Comparison of ENCODE assay signal across 8 mouse cellular contexts in the genomic region with DNA sequence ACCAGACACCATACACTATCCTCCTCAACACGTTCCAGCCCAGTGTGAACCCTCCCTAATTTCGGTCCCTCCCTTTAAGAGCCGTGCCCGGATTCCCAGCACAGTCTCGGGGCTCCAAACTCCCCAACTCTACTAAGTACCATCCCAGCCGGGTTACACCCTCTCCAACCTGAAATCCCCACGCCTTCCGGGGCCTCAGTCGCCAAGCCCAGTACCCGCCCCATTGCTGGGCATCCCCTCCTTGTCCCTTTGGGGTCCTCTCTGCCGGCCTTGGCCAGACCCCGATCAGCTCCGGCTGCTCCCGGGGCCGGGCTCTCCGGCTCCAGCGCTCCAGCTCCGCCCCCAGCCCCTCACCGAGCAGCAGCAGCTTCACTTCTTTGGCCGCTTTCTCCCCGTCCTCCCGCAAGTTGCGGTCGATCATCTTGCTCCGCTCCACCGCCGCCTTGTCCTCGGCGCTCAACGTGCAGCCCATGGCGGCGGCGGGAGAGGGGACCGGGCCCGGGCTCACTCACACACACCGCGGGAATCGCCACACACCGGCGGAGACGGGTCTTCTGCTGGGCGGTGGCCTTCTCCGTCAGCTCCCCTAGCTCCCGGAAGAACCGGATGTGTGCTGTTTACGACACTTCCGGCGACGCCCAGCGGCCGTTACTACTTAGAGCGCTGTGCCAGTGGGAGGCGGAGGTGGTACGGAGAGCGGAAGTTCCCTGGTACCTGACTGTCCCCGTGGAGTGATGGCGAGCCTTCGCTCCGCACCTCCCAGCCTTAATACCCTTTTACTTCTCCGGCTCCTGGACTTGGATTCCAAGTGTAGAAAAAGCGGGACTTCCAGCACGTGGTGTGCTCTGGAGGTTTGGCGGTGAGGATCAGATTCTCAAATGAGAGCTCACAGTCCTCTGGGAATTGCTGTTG. TPM values are rescaled to one million over a fixed set of nuclear protein-coding genes. Genes with fewer than 3 reads are reported as not detected.
DNase-seq lines count a peak whose midpoint lies in the region; ATAC-seq and TF ChIP-seq lines count a peak whose summit lies in the region.

A gene (minus strand): TSS at position 613 of the 912 bp plus-strand sequence.

- H3K4me2 ChIP-seq in embryonic facial prominence, embryonic 13.5 days = peak within 1 kb of the TSS; percentile 70
- H3K4me2 ChIP-seq in limb, embryonic 12.5 days = peak within 1 kb of the TSS; percentile 67
- H3K4me2 ChIP-seq in midbrain, embryonic 15.5 days = peak within 1 kb of the TSS; percentile 70

- peak; percentile 87 for ATAC-seq in embryonic facial prominence, embryonic 13.5 days (ENCODE audit: insufficient number of reproducible peaks, insufficient read depth, low FRiP score, low TSS enrichment, low read depth)
- ATAC-seq in limb, embryonic 12.5 days (ENCODE audit: insufficient number of reproducible peaks, insufficient read depth, low FRiP score, low TSS enrichment, low read depth) = peak; percentile 89
- peak; percentile 96 for ATAC-seq in midbrain, embryonic 15.5 days (replicated peaks)

- H3K4me1 ChIP-seq in embryonic facial prominence, embryonic 13.5 days = peaks cover 18% of the 10 kb centered on the region
- peaks cover 6% of the 10 kb centered on the region; the same call in 1 of the 2 replicates for H3K4me1 ChIP-seq in kidney, adult 2 months (ENCODE audit: control insufficient read depth, insufficient read depth, low read length)
- peaks cover 14% of the 10 kb centered on the region for H3K4me1 ChIP-seq in limb, embryonic 12.5 days (replicated peaks)
- peaks cover 38% of the 10 kb centered on the region for H3K4me1 ChIP-seq in midbrain, embryonic 15.5 days
- no peaks in the 10 kb centered on the region; the same call in 1 of the 2 replicates for H3K4me1 ChIP-seq in spleen, adult 2 months (ENCODE audit: control insufficient read depth, insufficient read depth, insufficient read length)

- TF ChIP-seq POLR2A in kidney, adult 2 months (IDR thresholded peaks at IDR 0.05; ENCODE audit: low read depth, low read length) = peak; percentile 87
- TF ChIP-seq POLR2A in spleen, adult 2 months (IDR thresholded peaks at IDR 0.05; ENCODE audit: low read depth, low read length) = peak; percentile 90

- peak within 1 kb of the TSS; percentile 96 for H3K27ac ChIP-seq in embryonic facial prominence, embryonic 13.5 days
- H3K27ac ChIP-seq in kidney, adult 2 months (ENCODE audit: insufficient read depth, low read depth, low read length) = peak within 1 kb of the TSS; percentile 73
- peak within 1 kb of the TSS; percentile 93 for H3K27ac ChIP-seq in limb, embryonic 12.5 days
- peak within 1 kb of the TSS; percentile 95 for H3K27ac ChIP-seq in midbrain, embryonic 15.5 days
- H3K27ac ChIP-seq in spleen, adult 2 months (ENCODE audit: insufficient read depth, low read length) = peak within 1 kb of the TSS; percentile 91

- peak; percentile 92 for DNase-seq in 3134 (ENCODE audit: extremely low read depth, insufficient read length, low spot score)
- peak; percentile 94 for DNase-seq in adrenal gland, postnatal 36 days
- peak; percentile 94 to 95 for DNase-seq in heart, adult 18-20 months
- peak; percentile 96 for DNase-seq in kidney, adult 2 months
- peak; percentile 84 to 90 for DNase-seq in spleen, adult 2 months (ENCODE audit: low read depth in 1 of 2, low spot score in 2 of 2)

- 0 out of 2 replicates have a peak, but pooled peaks cover 5% of the 10 kb centered on the region for H3K36me3 ChIP-seq in embryonic facial prominence, embryonic 13.5 days
- no peaks in the 10 kb centered on the region; the same call in 1 of the 2 replicates for H3K36me3 ChIP-seq in kidney, adult 2 months (ENCODE audit: control insufficient read depth, insufficient read depth, low read length)
- 0 out of 2 replicates have a peak, but pooled peaks cover 2% of the 10 kb centered on the region for H3K36me3 ChIP-seq in limb, embryonic 12.5 days
- H3K36me3 ChIP-seq in midbrain, embryonic 15.5 days (replicated peaks) = no peaks in the 10 kb centered on the region
- no peaks in the 10 kb centered on the region for H3K36me3 ChIP-seq in spleen, adult 2 months (ENCODE audit: control insufficient read depth, insufficient read depth, low read length)

- H3K9ac ChIP-seq in embryonic facial prominence, embryonic 13.5 days = peak within 1 kb of the TSS; percentile 97
- peak within 1 kb of the TSS; percentile 89 for H3K9ac ChIP-seq in limb, embryonic 12.5 days (replicated peaks)
- peak within 1 kb of the TSS; percentile 85 for H3K9ac ChIP-seq in midbrain, embryonic 15.5 days

- peak within 1 kb of the TSS; percentile 97 for H3K4me3 ChIP-seq in embryonic facial prominence, embryonic 13.5 days
- peak within 1 kb of the TSS; percentile 91 for H3K4me3 ChIP-seq in kidney, adult 2 months (ENCODE audit: insufficient read depth, low read depth, low read length)
- peak within 1 kb of the TSS; percentile 80 for H3K4me3 ChIP-seq in limb, embryonic 12.5 days (replicated peaks)
- peak within 1 kb of the TSS; percentile 99 for H3K4me3 ChIP-seq in midbrain, embryonic 15.5 days
- peak within 1 kb of the TSS; percentile 97 for H3K4me3 ChIP-seq in spleen, adult 2 months (ENCODE audit: extremely low read depth, insufficient read depth, insufficient read length)

- under 1% methylated on average over 63 of the region's 63 CpGs for WGBS in embryonic facial prominence, embryonic 13.5 days
- WGBS in kidney, adult 2 months = under 1% methylated on average over 63 of the region's 63 CpGs
- under 1% methylated on average over 63 of the region's 63 CpGs for WGBS in limb, embryonic 12.5 days
- WGBS in midbrain, embryonic 15.5 days = under 1% methylated on average over 63 of the region's 63 CpGs
- WGBS in spleen, adult 2 months = under 1% methylated on average over 63 of the region's 63 CpGs

- no peaks in the 10 kb centered on the region for H3K9me3 ChIP-seq in embryonic facial prominence, embryonic 13.5 days
- H3K9me3 ChIP-seq in limb, embryonic 12.5 days = no peaks in the 10 kb centered on the region
- no peaks in the 10 kb centered on the region for H3K9me3 ChIP-seq in midbrain, embryonic 15.5 days

- H3K27me3 ChIP-seq in embryonic facial prominence, embryonic 13.5 days = no peaks in the 10 kb centered on the region
- H3K27me3 ChIP-seq in kidney, adult 2 months (replicated peaks; ENCODE audit: control insufficient read depth, insufficient read depth, low read length) = no peaks in the 10 kb centered on the region
- no peaks in the 10 kb centered on the region for H3K27me3 ChIP-seq in limb, embryonic 12.5 days
- no peaks in the 10 kb centered on the region for H3K27me3 ChIP-seq in midbrain, embryonic 15.5 days (replicated peaks)
- H3K27me3 ChIP-seq in spleen, adult 2 months (ENCODE audit: control insufficient read depth, insufficient read depth, low read length) = no peaks in the 10 kb centered on the region

- TF ChIP-seq CTCF in kidney, adult 2 months (conservative IDR thresholded peaks at IDR 0.05; ENCODE audit: insufficient read depth, insufficient read length, low read depth, low read length) = peak; percentile 26; the same call in 1 of the 2 replicates
- no peak for TF ChIP-seq CTCF in spleen, adult 2 months (IDR thresholded peaks at IDR 0.05; ENCODE audit: extremely low read depth, insufficient read depth, insufficient read length, insufficient replicate concordance)

RNA-seq across cellular contexts. Expression of the gene that starts here (rescaled TPM):
- 100 to 1,000 TPM; 159 to 181 TPM for total RNA-seq in adrenal gland, postnatal 36 days (2021)
- polyA plus RNA-seq in embryonic facial prominence, embryonic 13.5 days (2015; fragmentation: Nextera tagmentation; extraction: Ambion mirVana) = 173 and 185 TPM in 2 replicates
- total RNA-seq in heart, adult 18-20 months (2021) = 10 to 100 TPM; 18.9 to 19.7 TPM
- polyA plus RNA-seq in kidney, adult 2 months (2012; rRNA removed) = 21.3 and 31.0 TPM in 2 replicates
- polyA plus RNA-seq in limb, embryonic 12.5 days (2016; fragmentation: Nextera tagmentation; extraction: Ambion mirVana) = 192 and 199 TPM in 2 replicates
- polyA plus RNA-seq in midbrain, embryonic 15.5 days (2015; fragmentation: Nextera tagmentation; extraction: Ambion mirVana) = 111 and 114 TPM in 2 replicates
- polyA plus RNA-seq in spleen, adult 2 months (2012; rRNA removed) = 11.3 and 11.6 TPM in 2 replicates

Comparison
In these comparisons a context has a peak if more than half of its experiments do, and no peak if none do; other contexts are left out.
1. Peak in every context shown above with its lines: DNase-seq, ATAC-seq, H3K4me3 ChIP-seq and H3K27ac ChIP-seq.
2. RNA of the gene that starts here (total RNA-seq): 159 to 181 TPM in adrenal gland, postnatal 36 days; 18.9 to 19.7 TPM in heart, adult 18-20 months; every median in the first group is over 4 times any median in the second.